Mouse (Mus musculus) activated CD4-positive, CD25-positive, alpha-beta regulatory T cell (primary cell): ENCODE measurements around the gene Selenot. TPM values are rescaled to one million over a fixed set of nuclear protein-coding genes. Genes with fewer than 3 reads are reported as not detected.

Experiments used
- polyA plus RNA-seq, 2 experiments: library from polyadenylated mRNA; unstranded; fragments of 100-300 nt; shearing (Covaris generic); gene quantifications; one replicate each; pipeline ENCODE4 v1.2.1; 2017

Gene Selenot
- polyA plus RNA-seq: 10 to 100 TPM; 30.5 to 53.4 TPM

DNA sequence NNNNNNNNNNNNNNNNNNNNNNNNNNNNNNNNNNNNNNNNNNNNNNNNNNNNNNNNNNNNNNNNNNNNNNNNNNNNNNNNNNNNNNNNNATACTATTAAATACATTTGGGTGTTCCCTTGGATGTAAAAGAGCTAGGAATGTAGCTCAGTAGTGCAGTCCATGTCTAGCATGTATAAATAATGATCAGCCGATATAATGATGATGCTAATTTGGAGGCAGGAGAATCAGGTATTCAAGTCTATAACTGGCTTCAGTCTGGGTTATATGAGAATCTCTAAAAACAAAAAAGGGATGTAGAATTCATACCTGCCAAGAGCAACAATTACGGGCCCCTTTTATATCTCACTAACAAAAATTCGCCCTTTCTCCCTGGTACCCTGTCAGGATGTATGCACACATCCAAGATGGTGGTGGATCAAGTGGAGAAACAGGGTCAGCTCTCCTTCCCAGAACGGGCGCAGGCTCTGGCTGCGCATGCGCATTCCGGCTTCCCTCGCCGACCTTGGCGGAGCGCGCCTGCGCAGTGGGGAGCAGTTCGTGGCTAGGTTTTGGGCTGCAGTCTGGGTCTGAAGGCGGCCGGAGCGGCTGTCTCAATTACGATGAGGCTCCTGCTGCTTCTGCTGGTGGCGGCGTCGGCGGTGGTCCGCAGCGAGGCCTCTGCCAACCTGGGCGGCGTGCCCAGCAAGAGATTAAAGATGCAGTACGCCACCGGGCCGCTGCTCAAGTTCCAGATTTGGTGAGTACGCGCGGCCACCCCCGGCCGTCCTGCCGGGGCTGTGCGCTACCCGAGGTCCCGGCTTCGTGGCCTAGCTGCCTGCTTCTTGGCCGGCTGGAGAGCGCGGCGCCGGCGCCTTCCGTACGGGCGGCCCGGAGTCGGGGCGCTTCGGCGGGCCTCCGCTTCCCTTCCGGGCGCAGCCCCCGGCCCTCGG, at the start of gene Selenot:
Selenot (plus strand) TSS at position 500 of the 930 bp plus-strand sequence.

GRCm38 (mm10) chr3:58636406-58637295, 60.2 kb downstream of the Selenot start, which contains the start of gene Erich6:
TSS of gene Erich6 (minus strand) at chr3:58637207.

Other genes with a start within 250 kb of the Selenot start
- 10 to 100 TPM; 13.5 to 26.4 TPM for gene Tsc22d2, start 161.9 kb upstream of the Selenot start, polyA plus RNA-seq
- gene Eif2a, start 50.8 kb upstream of the Selenot start, polyA plus RNA-seq: 10 to 100 TPM; 29.5 to 40.4 TPM
- gene Serp1, start 50.7 kb upstream of the Selenot start, polyA plus RNA-seq: 100 to 1,000 TPM; 134 to 150 TPM
- gene Erich6, start 60.6 kb downstream of the Selenot start, polyA plus RNA-seq: under 1 TPM in 1 of 2 experiments, not detected in 1; 0.12 TPM
- gene Siah2, start 115.8 kb downstream of the Selenot start, polyA plus RNA-seq: 10 to 100 TPM; 12.6 to 13.3 TPM
- gene Mindy4b-ps, start 245.7 kb downstream of the Selenot start, polyA plus RNA-seq: under 1 TPM in 1 of 2 experiments, not detected in 1; 0.12 TPM